Mouse (Mus musculus) midbrain, embryonic 11.5 days (tissue): Measurements from ENCODE around the gene Zeb2. TPM values are rescaled to one million over a fixed set of nuclear protein-coding genes. Genes with fewer than 3 reads are reported as not detected.
A peak's percentile ranks its signal among the peaks of the same experiment; 100 is the strongest.

Source experiments
- ATAC-seq: fragments of 200-750 bp; cut with Nextera tagmentation; 2 replicates; pipeline ENCODE4 v1.8.0; 2017; ENCODE audit warnings: moderate TSS enrichment, moderate library complexity; ENCODE audit not compliant: low FRiP score
- DNase-seq: peaks from one replicate; pipeline ENCODE4 v3.0.0; 2015; ENCODE audit warnings: low spot score; ENCODE audit errors: missing footprints
- H3K27ac ChIP-seq: fragments of 300-500 bp; sonication (generic); 2 replicates; pipeline ENCODE4 v1.5.1; 2014; ENCODE audit warnings: low read depth, low read length
- H3K27me3 ChIP-seq: fragments of 300-500 bp; sonication (generic); 2 replicates; pipeline ENCODE4 v1.6.1; 2014; ENCODE audit warnings: mild to moderate bottlenecking, low read length, moderate library complexity, mixed read lengths; ENCODE audit not compliant: control insufficient read depth, insufficient read depth
- H3K36me3 ChIP-seq: fragments of 300-500 bp; sonication (generic); 2 replicates; pipeline ENCODE4 v1.6.1; 2014; ENCODE audit warnings: mild to moderate bottlenecking, low read length, moderate library complexity, mixed read lengths; ENCODE audit not compliant: control insufficient read depth, insufficient read depth
- H3K4me1 ChIP-seq: fragments of 300-500 bp; sonication (generic); 2 replicates; pipeline ENCODE4 v1.6.1; 2014; ENCODE audit warnings: low read length; ENCODE audit not compliant: control insufficient read depth, insufficient read depth
- H3K4me2 ChIP-seq: fragments of 300-500 bp; sonication (generic); 2 replicates; pipeline ENCODE4 v1.6.1; 2014; ENCODE audit warnings: mild to moderate bottlenecking, moderate library complexity
- H3K4me3 ChIP-seq: fragments of 300-500 bp; sonication (generic); 2 replicates; pipeline ENCODE4 v1.5.1; 2014; ENCODE audit warnings: low read depth, low read length
- H3K9ac ChIP-seq: fragments of 300-500 bp; sonication (generic); 2 replicates; pipeline ENCODE4 v1.6.1; 2014; ENCODE audit warnings: low read length
- H3K9me3 ChIP-seq: fragments of 300-500 bp; sonication (generic); 2 replicates; pipeline ENCODE4 v1.6.1; 2016; ENCODE audit warnings: low read length; ENCODE audit not compliant: control insufficient read depth
- WGBS: fragments of 180-500 bp; shearing (Covaris S2); extraction: QIAGEN DNeasy Blood & Tissue Kit; methylation state at CpG from one replicate; pipeline ENCODE4 v1.1.7; 2014; 5-methylcytosine and 5-hydroxymethylcytosine counted together
- polyA plus RNA-seq: library from polyadenylated mRNA; unstranded; fragments of >200 nt; fragmentation: Nextera tagmentation; extraction: Ambion mirVana; gene quantifications from 2 replicates; pipeline ENCODE4 v1.2.1, GENCODE M21; 2014

The Zeb2 gene
- polyA plus RNA-seq, 1 experiment from 2014 or later, result 61.2 TPM

- peaks cover 52% of the 10 kb centered on the region for H3K4me1 ChIP-seq
- H3K9me3 ChIP-seq, result no peaks in the 10 kb centered on the region
- no peak overlapping the region for H3K9ac ChIP-seq
- H3K36me3 ChIP-seq, result no peaks in the 10 kb centered on the region
- H3K4me2 ChIP-seq, result no peak overlapping the region
- 85% methylated on average over 7 of the region's 7 CpGs for WGBS
- no peak overlapping the region for H3K4me3 ChIP-seq
- no peak overlapping the region for H3K27ac ChIP-seq
- DNase-seq (no peak), ATAC-seq (no peak)
- no peaks in the 10 kb centered on the region for H3K27me3 ChIP-seq
These were observed 89.0 kb downstream of the Zeb2 start for GRCm38 (mm10) chr2:45028091-45028638.

DNA sequence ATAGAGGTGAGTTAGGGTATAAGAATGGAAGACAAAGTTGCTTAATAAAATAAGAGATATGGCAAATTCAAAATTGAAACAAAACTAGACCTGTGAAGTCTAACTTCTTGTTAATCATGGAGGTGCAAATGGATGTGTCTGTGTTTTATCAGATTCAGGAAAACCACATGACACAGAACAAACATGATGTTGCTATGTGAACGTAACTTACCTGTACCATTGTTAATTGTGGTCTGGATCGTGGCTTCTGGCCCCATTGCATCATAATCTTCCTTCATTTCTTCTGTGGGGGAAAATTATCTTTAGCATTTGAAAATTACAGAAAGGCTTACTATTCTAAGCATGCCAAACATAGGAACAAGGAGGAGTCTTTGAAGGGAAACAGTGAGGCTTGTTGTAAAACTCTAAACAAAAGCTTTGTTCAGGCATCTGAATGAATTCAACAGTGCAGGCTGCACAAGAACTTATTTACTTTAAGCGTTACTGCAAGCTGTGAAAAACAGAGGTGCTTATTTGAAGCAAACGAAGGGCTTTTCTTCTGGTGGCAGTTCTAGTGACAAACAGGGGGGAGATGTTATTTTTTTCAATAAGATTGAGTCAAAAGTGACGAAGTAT is 99.9 kb downstream of the Zeb2 start:
- Histone ChIP-seq H3K9ac (no peak overlapping the region), H3K36me3 (no peaks in the 10 kb centered on the region; the same call in 1 of the 2 replicates), H3K4me1 (no peaks in the 10 kb centered on the region), H3K27me3 (no peaks in the 10 kb centered on the region), H3K9me3 (no peaks in the 10 kb centered on the region), H3K4me3 (no peak overlapping the region), H3K27ac (no peak overlapping the region), H3K4me2 (no peak overlapping the region)
- no peak for DNase-seq
- WGBS, result 79% methylated on average over 5 of the region's 5 CpGs
- no peak for ATAC-seq

DNA sequence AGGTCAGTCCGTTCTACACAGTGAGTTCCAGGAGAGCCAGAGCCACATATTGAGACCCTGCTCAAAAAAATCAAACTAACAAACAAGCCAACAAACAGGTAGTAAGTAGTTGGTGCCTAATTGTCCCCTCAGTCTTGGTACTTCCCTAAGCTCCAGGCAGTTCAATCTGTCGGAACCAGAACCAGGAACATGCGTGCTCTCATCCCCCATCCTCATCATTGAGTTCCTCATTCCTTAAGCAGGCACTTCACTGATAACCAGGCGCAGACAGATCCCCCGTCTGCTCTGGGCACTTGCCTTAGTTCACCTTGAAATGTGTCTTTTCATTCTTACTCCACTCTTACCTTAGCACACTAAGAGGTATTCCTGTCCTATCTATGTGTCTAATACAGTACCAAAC is 103.9 kb downstream of the Zeb2 start:
- H3K9me3 ChIP-seq, result no peaks in the 10 kb centered on the region
- ATAC-seq, result no peak
- H3K9ac ChIP-seq, result no peak overlapping the region
- no peaks in the 10 kb centered on the region; the same call in 1 of the 2 replicates for H3K36me3 ChIP-seq
- DNase-seq, result no peak
- WGBS, result 91% methylated on average over 5 of the region's 5 CpGs
- H3K27me3 ChIP-seq, result no peaks in the 10 kb centered on the region
- no peak overlapping the region for H3K4me2 ChIP-seq
- no peaks in the 10 kb centered on the region for H3K4me1 ChIP-seq
- no peak overlapping the region for H3K27ac ChIP-seq
- no peak overlapping the region for H3K4me3 ChIP-seq

DNA sequence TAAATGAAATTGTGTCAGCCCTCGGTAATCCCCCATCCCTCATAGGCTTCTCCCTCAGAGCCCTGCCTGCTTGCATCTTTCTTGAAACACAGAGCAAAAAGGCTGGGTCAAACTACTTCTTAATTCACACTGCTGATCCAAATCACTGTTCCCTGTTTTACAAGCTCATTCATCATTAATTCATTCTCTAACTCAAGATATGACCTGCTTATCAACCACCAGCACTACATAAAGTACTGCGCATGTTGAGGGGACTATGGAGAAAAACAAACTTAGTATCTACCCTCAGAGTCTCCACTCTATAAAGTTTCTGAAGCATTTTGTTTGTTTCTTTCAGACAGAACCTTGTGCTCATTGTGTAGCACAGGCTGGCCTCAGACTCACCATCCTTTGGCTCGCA is 104.5 kb downstream of the Zeb2 start:
- no peaks in the 10 kb centered on the region for H3K4me1 ChIP-seq
- no peak overlapping the region for H3K4me2 ChIP-seq
- H3K9ac ChIP-seq, result no peak overlapping the region
- DNase-seq (no peak), ATAC-seq (no peak)
- H3K27me3 ChIP-seq, result no peaks in the 10 kb centered on the region
- 86% methylated on average over 3 of the region's 3 CpGs for WGBS
- no peak overlapping the region for H3K4me3 ChIP-seq
- no peaks in the 10 kb centered on the region for H3K9me3 ChIP-seq
- H3K36me3 ChIP-seq, result no peaks in the 10 kb centered on the region; the same call in 1 of the 2 replicates
- H3K27ac ChIP-seq, result no peak overlapping the region

DNA sequence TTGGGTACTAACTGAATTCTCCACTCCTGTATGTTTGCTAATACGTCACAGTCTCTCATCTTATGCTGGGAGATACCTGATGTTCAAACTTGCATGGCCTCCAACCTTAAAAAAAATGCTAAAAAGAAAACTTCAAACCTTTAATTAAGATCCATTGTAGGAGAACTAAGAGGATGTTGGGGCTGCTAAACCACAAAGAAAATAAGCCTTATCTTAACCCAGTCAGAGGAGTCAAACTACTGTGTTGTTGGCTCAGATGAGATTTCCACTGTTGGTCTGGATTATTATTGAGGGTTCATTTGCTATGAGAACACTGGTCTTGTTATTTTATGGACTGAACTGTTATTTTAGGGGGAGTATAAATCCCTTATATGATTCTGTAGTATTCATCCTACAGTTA is 106.5 kb downstream of the Zeb2 start:
- Histone ChIP-seq H3K4me3 (no peak overlapping the region), H3K9me3 (no peaks in the 10 kb centered on the region), H3K36me3 (no peaks in the 10 kb centered on the region; the same call in 1 of the 2 replicates), H3K4me2 (no peak overlapping the region), H3K27ac (no peak overlapping the region), H3K9ac (no peak overlapping the region), H3K27me3 (no peaks in the 10 kb centered on the region), H3K4me1 (no peaks in the 10 kb centered on the region)
- DNase-seq (no peak), ATAC-seq (no peak)
- 95% methylated on average over 1 of the region's 1 CpGs for WGBS

DNA sequence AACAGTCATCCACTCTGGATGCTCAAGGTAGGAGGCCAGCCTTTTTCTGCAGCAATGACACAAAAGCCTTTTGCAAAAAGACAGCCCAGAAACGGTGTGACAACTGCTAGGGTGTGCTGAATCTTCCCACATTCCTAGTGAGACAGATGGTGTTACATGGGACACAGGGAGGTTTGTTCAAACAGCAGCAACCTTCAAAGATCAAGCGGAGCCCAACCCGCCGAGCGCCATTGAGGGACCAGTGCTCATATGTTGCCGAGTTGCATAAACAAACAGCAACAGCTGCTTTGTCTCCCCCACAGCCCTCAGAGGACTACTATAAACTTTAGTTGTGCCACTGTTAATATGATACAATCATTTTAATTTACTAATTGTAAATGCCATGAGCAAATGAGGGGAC is 117.3 kb downstream of the Zeb2 start:
- H3K4me3 ChIP-seq, result no peak overlapping the region
- H3K27ac ChIP-seq, result peak overlapping the region; percentile 27; the same call in 1 of the 2 replicates
- ATAC-seq (peak; percentile 62; the same call in 1 of the 2 replicates), DNase-seq (no peak)
- no peak overlapping the region for H3K9ac ChIP-seq
- no peaks in the 10 kb centered on the region for H3K27me3 ChIP-seq
- H3K9me3 ChIP-seq, result no peaks in the 10 kb centered on the region
- no peaks in the 10 kb centered on the region for H3K4me1 ChIP-seq
- H3K36me3 ChIP-seq, result peaks cover 28% of the 10 kb centered on the region
- H3K4me2 ChIP-seq, result no peak overlapping the region
- 59% methylated on average over 6 of the region's 6 CpGs for WGBS

- no peak overlapping the region for H3K9ac ChIP-seq
- ATAC-seq, result no peak
- DNase-seq, result no peak
- H3K36me3 ChIP-seq, result peaks cover 32% of the 10 kb centered on the region
- H3K4me3 ChIP-seq, result no peak overlapping the region
- H3K4me2 ChIP-seq, result no peak overlapping the region
- no peaks in the 10 kb centered on the region for H3K9me3 ChIP-seq
- 92% methylated on average over 5 of the region's 5 CpGs for WGBS
- no peaks in the 10 kb centered on the region for H3K4me1 ChIP-seq
- no peaks in the 10 kb centered on the region for H3K27me3 ChIP-seq
- H3K27ac ChIP-seq, result no peak overlapping the region
These were observed 118.5 kb downstream of the Zeb2 start for GRCm38 (mm10) chr2:44998710-44999109.

DNA sequence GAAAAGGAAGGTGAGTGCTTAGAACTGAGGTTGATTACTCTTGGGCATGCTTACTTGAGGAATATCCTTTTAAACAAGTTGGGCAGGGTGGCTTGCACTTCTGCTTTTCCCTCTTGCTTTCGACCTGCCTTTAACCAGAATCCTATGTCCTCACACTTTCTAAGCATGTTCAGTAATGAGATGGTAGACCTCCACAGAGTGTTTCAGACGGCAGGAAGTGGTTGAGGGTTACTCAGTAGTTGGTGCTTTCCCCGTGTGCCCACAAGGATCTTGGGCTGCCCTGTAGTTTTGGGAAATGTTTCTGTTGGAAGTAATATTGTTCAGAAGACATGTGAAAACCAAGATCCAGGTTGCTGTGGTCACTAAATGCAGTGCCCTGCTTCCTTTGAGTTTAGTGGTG is 135.5 kb downstream of the Zeb2 start:
- H3K4me2 ChIP-seq, result no peak overlapping the region
- no peak overlapping the region for H3K9ac ChIP-seq
- no peaks in the 10 kb centered on the region for H3K27me3 ChIP-seq
- H3K36me3 ChIP-seq, result no peaks in the 10 kb centered on the region
- DNase-seq (no peak), ATAC-seq (no peak)
- H3K4me1 ChIP-seq, result peaks cover 8% of the 10 kb centered on the region; the same call in 1 of the 2 replicates
- no peaks in the 10 kb centered on the region for H3K9me3 ChIP-seq
- H3K27ac ChIP-seq, result no peak overlapping the region
- 87% methylated on average over 3 of the region's 3 CpGs for WGBS
- no peak overlapping the region for H3K4me3 ChIP-seq

DNA sequence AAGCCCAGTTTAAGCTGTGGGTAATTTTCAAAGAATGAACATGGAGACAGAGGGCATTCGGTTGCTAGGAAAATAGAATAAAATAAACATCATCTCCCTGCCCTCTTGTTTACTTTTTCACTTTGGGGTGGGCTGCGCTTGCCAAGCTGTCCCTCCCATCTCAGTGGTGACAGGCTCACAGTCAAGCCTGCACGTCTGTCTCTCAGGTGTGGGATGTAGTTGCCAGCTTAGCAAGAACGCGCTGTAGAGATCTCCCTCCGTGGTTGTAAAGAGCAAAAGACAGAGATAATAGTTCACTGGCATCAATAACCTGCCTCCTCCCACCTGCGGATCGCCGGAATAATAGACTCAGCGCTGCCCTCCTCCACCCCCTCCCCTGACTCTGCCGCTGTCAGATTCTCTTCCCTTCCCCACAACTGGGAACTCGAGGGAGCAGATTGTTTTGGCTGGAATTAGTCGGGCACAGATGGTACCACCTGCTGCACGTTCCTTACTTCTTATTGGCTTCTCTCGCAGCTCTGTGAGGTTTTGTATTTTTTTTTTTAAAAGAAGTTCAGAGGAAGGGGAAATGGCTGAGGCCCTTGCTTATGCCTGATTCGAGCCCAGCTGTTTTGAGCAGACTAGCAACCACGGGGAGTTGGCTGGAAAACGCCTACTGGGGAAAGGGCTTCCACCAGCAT is 138.0 kb downstream of the Zeb2 start:
- no peak overlapping the region for H3K27ac ChIP-seq
- WGBS, result 3% methylated on average over 18 of the region's 18 CpGs
- H3K4me1 ChIP-seq, result peaks cover 8% of the 10 kb centered on the region; the same call in 1 of the 2 replicates
- H3K9me3 ChIP-seq, result 0 out of 2 replicates have a peak, but pooled peaks cover 2% of the 10 kb centered on the region
- peak overlapping the region; percentile 3 for H3K4me3 ChIP-seq
- peak overlapping the region; percentile 27 for H3K4me2 ChIP-seq
- peak; percentile 93 for DNase-seq
- H3K36me3 ChIP-seq, result no peaks in the 10 kb centered on the region
- H3K27me3 ChIP-seq, result no peaks in the 10 kb centered on the region
- ATAC-seq, result peak; percentile 71
- 0 out of 2 replicates have a peak overlapping the region, but pooled peaks have one; percentile 0 for H3K9ac ChIP-seq
